Mouse (Mus musculus): ENCODE measurements around the gene Myh6.

Myh6 gene

DNA sequence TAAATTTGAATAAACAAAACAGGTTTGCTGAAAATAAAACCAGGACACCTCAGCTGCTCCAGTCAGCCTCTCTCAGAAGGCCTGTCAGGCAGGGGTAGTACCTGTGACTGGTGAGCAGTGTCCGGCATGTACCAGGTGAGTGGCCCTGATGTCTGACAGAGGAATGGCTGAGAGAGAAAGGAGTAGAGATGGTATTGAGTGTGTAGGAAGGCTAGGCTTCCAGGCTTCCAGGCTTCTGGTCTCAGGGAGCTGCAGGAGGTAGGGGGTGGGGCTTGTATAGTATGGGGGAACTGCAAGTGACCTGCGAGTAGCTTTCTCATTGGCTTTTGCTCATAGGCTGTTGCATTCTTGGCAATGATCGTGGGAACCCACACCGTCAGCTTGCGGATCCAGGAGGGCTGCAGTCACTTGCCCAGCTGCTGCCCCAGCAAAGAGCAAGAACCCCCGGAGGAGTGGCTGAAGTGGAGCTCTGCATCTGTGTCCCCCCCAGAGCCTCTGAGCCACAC is 34.0 kb downstream of the Myh6 start, which contains the start of gene Il25:
Gene Il25 (plus strand): TSS at position 51 of the 506 bp plus-strand sequence.
- DNase-seq (ENCODE audit: low spot score): no peak

DNA sequence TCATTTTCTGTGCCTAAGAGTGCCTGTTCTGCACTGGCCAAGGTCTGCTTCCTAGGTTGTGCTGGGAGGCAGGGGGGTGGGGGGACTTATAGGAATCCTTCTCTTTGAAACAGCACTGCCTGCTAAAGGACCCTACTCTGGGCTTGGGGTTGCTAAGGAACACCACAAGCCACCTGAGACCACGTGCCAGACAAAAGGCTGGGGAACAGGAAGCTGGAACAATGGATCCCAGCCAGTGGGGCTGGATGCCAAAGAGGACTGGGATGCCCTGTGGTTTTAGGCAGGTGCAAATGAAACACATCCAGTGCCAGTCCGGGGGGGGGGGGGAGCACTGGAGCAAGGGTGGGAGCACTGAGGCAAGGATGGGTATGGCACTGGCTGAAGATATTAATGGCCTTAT is 36.3 kb downstream of the Myh6 start:
- no peak for DNase-seq (ENCODE audit: low spot score)

DNA sequence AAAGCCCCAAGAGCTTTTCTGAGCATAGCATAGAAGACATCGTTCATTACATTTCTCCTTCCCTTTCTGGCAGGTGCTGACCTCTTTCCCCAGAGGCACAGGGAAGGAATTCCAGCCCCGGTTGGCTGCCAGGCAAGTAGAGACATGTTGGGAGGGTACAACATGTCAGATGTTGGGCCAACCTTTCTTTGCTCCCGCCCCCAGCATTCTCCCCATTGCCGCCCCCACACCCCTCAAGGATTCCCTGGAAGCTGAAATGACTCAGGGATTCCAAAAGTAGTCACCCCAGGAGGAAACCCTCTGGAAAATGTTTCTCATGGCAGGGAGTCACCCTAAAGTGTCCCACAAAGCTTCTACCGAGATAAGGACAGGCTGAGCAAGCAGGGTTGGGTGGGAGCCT is 36.9 kb downstream of the Myh6 start:
- no peak for DNase-seq (ENCODE audit: low spot score)

DNA sequence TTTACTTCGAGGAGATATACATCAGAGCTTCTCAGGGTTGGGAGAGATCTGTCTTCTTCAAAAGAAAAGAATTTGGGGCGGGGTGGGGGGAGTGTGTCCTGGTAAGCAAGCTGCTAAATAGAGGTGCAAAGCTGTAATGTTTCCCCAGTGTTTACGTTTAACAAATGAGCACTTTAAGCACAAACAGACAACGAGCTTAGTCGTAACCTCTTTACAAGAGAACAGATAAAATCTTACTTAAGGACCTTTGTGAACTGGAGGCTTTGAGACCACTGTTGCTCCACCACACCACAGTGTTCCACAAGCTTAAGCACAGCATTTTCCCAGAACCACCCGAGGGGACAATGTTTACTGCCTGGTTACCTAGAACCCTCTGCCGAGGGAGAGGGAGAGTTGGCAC is 39.4 kb downstream of the Myh6 start:
- no peak for DNase-seq (ENCODE audit: low spot score)

DNA sequence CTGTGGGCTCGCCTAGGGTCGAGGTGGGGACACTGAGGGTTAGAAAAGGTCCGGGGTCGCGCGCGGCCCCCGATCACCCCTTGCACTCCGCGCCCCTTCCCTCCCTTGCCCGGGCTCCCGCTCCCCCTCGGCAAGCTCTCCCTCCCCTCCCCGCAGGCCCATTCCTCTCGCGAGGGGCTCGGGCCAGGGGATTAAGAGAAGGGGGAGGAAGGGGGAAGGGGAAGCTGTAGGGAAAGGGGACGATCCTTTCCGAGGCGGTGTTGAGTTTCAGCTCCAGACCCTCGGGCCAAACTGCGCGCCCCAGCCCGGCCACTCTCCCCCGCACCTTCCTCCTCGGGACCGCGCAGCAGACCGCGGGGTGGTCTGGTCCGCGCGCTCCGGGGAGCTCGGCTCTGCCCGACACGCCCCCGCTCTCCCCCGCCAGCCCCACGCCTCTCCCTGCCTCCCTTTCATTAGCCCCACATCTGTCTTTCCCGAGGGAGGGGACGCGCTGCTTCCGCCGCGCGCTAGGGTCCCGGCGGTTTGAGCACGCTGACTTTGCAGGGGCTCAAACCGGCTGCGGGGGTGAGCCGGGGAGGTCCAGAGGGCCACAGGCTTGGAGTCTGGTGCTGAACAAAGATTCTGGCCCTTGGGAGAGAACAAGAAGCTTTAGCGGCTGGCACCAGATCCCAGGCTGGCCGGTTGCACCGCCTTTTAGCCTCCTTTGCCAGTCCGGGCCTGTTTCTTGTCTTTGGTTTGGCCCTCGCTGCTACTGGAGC is 40.1 kb downstream of the Myh6 start:
- DNase-seq (ENCODE audit: low spot score): peak; percentile 77

DNA sequence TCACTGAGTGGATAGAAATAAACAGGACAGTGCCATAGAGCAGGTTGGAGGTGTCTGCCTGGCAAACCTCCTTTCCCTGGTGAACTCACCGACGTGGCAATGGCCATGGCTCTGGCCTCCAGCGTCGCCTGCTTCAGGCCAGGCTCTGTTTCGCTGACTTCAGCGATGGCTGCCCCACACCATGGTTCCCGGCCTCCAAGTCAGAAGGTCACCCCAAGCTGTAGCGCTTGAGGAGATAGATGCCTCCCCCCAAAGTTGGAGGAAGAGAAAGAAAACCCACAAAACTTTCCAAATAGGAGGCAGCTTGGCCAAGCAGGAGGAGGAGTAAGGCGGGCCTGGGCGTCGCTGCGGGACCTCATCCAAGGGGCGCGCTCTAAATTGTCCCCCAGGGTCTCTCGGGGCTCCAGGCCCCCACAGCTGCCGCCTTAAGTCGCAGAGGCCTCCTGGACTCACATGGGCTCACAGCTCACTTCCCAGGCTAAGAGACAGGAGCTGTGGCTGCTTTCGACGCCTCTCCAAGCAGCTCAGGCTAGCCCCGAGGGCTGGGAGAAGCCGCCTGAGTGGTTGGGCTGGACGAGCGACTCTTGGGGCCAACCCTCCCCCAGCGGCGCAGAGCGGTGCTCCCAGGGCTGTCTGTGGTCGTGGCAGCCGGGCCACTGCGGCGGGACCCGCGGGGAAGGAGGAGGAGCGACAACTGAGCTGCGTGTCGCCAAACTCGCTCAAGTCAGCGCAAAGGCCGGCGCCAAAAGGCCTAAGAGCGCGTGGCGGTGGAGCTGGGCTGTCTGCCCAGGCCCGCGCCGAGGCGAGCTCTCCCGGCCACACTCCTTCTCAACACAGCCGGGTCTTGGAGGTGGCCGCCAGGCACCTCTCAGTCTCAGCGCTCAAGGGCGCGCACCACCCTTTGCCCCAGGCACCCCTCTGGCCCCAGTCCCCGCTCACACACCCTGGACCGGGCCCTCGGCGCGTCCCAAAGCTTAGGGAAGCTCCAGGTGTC is 41.1 kb downstream of the Myh6 start, which contains the start of gene Efs:
Gene Efs (minus strand): TSS at position 778 of the 994 bp plus-strand sequence.
- peak; percentile 51 for DNase-seq (ENCODE audit: low spot score)

DNA sequence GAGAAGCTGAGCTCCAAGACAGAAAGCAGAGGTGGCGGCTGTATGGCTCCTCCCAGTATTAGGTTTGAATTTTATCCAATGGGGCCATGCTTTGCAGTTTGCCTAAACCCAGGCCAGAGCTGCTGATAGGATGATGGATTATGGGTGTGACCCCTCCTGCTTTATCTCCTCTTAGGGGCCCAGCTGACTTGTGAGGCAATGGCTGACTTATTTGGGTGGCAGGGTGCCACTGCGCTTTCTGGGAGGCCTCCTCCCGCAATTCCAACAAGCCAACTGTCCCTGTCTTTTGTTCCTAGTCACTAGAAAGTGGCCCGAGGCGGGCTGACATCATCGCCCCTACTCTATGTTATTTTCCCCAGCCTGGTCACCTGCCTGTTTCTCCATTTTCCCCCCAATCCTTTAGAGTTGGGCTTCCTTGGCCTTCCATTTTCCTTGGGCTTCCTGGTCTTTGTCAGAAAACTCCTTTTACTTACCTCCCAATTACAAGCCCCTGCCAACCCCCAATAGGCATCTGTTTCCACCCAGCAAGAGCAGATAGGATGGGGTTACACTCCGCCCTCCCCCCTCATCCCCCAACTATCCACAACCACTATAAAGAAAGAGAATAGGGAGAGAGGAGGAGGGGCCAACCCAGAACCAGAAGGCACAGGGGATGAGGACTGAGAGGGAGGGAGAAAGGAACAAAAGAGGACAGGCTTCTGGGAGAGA is 41.9 kb downstream of the Myh6 start:
- DNase-seq (ENCODE audit: low spot score): peak; percentile 29

DNA sequence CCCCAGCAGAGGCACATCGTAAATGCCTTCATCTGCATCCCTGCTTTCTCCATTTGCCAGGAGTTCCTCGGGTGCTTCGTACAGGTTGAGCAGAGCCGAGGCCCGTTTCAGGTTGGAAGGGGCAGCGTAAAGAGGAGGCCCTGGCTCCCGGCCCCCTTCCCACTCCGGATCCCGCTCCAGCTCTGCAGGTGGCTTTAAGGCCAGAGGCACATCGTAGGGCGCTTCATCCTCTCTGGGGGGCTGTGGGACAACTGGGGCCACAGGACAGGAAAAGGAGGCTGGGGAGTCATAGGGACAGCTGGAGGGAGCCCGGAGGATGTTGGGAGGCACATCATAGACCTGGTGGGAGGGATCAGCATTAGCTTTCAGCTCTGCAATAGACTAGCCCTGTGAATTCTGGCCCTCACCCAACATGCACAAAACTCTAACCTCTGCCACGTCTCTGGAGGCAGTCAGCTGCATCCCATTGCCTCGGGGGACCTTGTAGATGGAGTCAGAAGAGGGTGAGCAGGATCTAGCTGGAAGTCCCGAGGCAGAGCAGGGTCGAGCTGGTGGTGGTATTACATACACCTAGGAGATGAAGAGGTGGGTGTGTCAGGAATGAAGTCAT is 46.5 kb downstream of the Myh6 start:
- no peak for DNase-seq (ENCODE audit: low spot score)

DNA sequence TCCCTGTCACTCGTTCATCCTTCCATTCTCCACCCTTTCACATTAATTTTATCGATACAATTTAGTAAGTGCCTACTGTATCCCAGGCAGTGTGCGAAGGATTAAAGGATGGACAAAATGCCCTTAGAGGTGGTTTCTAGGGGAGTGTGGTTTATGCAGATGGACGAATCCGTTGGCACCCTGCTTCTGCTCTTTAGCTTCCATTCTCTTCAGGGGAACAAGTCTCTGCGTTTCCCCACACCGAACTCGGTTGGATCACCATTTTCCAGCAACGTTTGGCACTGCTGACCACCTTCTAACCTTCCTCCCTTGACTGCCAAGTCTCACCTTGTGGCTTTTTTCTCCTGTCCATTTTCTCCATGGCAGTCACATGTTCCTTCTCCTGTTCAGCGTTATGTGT is 53.4 kb downstream of the Myh6 start:
- DNase-seq (ENCODE audit: low spot score): no peak

DNA sequence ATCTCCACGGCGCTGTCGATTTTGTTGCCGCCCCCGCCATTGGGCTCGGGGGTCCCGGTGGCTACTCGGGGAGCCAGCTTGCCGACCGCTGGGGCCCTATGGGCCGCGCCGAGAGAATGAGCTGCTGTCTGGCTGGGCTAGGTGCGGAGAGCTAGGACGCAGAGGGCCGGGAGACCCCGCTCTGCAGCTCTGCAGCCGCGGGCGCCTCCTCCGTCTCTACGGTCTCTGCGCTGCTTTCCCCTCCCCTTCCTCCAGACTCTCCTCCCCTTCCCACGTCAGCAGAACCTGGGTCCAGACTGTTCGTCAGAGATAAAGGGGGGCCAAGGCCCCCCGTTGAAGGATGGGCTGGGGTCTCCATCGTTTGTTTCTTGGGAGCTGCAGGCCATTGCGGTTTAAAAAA is 53.8 kb downstream of the Myh6 start, which contains the start of gene Slc22a17:
Gene Slc22a17 (minus strand): TSS at position 247 of the 400 bp plus-strand sequence.
- DNase-seq (ENCODE audit: low spot score): peak; percentile 79

DNA sequence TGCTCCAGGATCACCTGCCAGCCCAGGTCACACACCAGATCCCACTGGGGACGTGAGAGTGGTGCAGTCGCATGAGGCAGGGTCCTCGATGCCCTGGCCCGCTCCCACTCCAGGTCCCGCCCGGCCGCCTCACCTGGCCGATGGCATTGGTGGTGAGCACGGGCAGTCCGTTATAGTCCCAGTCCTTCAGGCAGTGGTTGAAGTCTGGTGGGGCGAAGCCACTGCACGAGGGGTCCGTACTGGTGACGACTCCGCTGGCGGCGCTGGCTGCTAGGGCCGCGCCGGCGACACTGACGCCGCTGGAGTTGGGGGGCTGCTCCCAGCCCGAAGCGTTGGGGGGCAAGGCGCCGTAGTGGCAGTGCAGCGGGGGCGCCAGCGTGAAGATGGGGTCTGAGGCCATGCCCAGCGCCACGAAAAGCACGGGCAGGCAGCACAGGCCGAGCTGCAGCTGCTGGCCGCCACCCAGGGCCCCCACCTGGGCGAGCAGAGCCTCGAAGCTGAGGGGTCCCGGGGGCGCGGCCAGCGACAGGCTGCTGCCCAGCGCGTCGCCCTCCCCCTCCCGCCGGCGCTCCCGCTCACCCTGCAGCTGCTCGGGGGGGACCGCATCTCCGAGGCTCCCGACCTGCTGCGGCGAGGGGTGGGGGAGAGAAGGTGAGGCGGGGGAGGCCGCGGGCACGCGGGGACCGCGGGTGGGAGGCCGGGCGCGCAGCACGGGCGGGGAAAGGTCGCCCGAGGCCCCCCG is 54.4 kb downstream of the Myh6 start:
- no peak for DNase-seq (ENCODE audit: low spot score)

DNA sequence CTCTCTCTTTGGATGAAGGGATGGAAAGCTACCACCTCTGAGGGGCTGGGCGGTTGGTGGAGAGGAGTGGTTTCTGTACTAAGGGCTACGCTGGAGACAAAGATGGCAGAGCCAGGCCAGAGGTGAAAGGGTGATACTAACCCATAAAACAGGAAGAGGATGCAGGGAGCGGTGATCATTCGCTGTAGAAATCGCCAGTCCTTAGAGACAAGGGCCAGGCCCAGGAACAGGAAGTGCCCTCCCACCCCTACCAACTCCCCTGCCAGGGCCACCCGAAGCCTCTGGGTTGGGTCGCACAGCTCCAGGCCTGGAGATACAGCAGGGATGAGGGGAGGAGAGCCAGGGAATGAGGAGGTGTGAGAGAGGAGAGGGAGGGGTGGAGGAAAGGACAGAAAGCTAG is 58.0 kb downstream of the Myh6 start:
- no peak for DNase-seq (ENCODE audit: low spot score)

DNA sequence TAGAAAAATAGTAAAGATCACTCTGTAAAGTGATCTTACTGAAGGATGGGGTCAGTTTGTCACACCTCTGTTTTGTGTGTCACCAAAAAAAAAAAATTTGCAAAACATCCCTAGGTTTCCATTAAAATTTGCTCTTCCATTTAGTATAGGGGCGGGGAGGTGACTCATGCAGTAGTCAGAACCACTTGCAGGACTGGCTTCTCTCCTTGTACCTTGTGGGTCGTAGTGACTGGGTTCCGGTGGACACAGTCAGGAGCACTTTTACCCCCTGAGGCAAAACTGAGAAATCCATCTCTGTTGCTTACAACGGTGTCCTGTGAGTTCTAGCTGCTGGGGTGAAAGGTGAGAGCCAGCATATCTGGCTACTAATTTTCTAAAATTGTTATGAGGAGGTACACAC is 63.1 kb downstream of the Myh6 start:
- DNase-seq (ENCODE audit: low spot score): no peak

DNA sequence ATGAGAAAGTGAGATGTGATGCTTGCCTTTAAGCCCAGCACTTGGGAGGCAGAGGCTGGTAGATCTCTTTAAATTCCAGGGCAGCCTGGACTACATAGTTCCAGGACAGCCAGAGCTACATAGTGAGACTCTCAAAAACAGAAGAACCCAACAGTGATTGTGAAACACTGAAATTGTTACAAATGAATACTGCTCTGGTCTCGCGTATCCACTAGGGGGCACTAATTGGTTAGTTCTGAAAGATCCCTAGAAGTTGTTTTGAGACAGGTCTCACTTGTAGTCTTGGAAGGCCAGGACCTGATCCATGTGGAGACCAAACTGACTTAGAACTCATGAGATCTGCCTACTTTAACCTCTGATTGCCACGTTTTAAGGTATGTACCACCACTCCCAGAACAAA is 66.3 kb downstream of the Myh6 start:
- DNase-seq (ENCODE audit: low spot score): peak; percentile 66

DNA sequence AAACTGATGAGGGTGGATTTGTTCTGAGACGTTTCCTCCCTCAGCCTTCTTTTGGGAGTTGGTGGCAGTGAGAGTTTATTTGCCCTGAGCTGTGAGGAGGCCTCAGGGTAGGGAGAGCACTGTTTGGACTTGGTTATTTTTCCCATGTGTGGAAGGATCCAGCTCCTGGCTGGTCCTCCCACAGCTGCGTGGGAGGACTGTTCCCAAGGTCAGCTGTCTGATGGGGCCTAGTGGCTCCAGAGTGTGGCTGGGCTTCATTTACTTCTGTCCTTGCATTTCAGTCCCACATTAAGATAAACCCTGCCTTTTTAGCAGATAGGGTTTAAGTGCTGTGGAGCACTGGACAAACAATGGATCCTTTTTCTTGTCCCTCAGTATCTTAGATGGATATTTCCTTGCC is 69.3 kb downstream of the Myh6 start:
- DNase-seq (ENCODE audit: low spot score): no peak

DNA sequence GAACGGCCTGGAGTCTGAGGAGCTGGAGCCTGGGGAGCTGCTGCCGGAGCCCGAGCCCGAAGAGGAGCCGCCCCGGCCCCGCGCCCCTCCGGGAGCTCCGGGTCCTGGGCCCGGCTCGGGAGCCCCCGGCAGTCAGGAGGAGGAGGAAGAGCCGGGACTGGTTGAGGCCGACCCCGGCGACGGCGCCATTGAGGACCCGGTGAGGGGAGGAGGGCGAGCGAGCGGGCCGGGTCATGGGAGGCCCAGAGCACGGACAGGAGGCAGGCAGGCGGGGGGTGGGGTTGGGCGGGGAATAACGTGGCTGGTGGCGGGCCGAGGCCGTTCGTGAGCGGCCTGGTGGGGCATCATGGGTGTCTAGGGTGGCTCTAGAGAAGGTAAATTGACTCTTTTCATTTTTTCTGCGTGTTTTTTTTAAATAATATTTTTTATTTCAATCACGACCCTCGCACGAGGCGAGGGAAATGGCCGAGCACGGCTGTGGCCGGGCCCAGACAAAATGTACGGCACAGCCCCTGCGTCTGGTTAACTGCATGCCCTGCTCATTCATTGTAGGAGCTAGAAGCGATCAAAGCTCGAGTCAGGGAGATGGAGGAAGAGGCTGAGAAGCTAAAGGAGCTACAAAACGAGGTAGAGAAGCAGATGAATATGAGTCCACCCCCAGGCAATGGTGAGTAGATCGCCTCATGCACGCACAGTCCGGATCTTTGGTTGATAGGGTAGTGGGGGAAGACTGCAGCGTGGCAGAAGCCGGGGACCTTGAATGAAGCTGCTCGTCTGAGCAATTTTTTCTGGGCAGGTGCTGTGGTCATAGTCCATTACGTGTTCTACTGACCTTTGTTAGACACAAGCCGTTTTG is 72.2 kb downstream of the Myh6 start:
- DNase-seq (ENCODE audit: low spot score): peak; percentile 72

DNA sequence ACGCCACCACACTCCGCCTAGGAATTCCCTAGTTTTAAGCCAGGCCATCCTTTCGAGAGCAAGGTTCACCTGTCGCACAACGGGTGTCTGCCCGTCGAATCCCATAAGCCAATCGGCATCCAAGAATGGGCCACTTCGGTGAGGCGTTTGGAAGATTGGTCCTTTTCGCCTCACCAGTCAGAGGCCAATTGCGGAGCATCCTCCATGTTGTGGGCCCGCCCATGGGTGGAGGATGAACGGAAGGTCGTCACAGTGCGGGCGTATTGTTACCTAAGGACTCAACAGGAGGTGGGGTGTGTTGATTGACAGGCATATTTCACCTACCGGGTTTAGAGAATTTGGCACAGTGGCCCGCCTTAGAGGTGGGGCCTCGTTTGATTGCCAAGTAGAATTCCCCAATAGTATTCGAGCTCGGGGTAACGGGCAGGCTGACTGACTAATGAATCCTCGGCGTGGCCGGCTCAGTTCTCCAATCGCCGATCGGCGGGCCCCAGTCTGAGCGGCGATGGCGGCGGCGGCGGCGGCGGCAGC is 73.0 kb downstream of the Myh6 start:
- peak; percentile 99 for DNase-seq (ENCODE audit: low spot score)

DNA sequence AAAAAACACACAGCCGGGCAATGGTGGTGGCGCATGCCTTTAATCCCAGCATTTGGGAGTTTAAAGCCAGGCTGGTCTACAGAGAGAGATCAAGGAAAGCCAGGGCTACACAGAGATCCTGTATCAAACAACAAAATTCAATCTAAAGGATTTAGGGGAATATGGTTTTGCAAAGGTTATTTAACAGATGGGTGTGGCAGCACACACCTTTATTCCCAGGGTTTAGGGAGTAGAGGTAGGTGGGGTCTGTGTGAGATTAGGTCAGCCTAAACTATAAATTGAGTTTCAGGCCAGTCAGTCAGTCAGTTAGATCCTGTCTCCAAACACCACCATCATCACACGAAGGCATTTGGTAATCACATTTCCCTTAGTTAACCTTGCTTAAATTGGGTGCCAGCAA is 74.5 kb downstream of the Myh6 start, which contains the start of gene Pabpn1:
Gene Pabpn1 (plus strand): TSS at position 301 of the 400 bp plus-strand sequence.
- DNase-seq (ENCODE audit: low spot score): no peak

Measured in yolk sac, embryonic 10.5 days (tissue).